Mouse (Mus musculus): ENCODE measurements around the gene Cttnbp2nl. TPM values are rescaled to one million over a fixed set of nuclear protein-coding genes. Genes with fewer than 3 reads are reported as not detected.

The Cttnbp2nl gene
- total RNA-seq, 1 experiment = 13.5 TPM

DNA sequence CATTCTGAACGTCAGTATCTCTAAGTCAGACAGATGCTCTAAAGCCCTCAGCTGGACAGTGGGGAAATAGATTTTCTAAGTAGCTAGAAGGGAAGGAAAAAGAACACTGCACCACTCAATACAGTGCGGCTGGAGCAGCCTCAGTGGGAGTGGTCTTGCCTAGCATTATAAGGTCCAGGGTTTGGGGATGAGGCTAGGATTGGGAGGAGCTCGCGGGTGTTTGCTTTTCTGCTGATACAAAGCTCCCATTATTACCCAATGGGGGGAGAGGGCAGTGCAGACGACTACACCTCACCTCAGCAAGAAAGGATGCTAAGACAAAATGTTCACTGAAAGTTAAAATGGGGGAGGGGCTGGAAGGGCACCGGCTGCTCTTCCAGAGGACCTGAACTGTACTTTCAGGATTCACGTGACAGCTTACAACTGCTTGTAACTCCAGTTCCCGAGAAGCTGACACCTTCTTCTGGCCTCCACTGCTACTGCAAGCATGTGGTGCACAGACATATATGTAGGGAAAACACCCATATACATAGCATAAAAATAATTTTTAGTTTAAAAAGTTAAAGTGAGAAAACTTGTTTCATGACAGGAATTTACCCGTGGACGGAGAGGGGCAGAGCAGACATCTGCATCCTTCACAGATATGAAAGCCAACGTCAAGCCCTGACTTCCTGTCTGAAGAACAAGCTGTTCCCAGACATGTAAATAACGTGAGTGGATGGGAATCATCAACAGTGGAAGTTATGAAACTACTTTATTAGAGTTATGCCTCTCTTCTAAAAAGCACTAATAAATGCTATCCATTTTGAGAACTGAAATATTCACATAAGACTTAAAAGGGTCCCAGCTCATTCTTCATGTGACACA, 32.9 kb downstream of the Cttnbp2nl start:
- TF ChIP-seq ZC3H11A (IDR thresholded peaks at IDR 0.05; ENCODE audit: borderline replicate concordance, low read depth, low read length) (no peak), ZNF384 (IDR thresholded peaks at IDR 0.05; ENCODE audit: low read depth, low read length) (no peak), HCFC1 (IDR thresholded peaks at IDR 0.05; ENCODE audit: borderline replicate concordance, insufficient read depth, low read length) (no peak), CHD2 (IDR thresholded peaks at IDR 0.05; ENCODE audit: low read depth, low read length) (no peak), MAFK (IDR thresholded peaks at IDR 0.05; ENCODE audit: insufficient read depth, low read depth, low read length) (no peak)
- in situ Hi-C loops (cut with MboI; ENCODE audit: low sequenced_read_pairs in 2 of 2, unreplicated experiment in 2 of 2) = no loop called here
- Histone ChIP-seq H3K4me1 (ENCODE audit: control insufficient read depth in 2 of 2, insufficient read depth in 2 of 2, low read length in 2 of 2, poor library complexity in 1 of 2) (peaks cover 0 to 2% of the 10 kb centered on the region in 2 experiments; a peak in 1 of 4 replicates), H3K9me3 (ENCODE audit: control insufficient read depth, insufficient read depth, low read depth, low read length) (no peaks in the 10 kb centered on the region), H3K4me3 (ENCODE audit: insufficient read depth in 1 of 2, low read depth in 1 of 2, low read length in 2 of 2, poor library complexity in 1 of 2, severe bottlenecking in 1 of 2) (no peak overlapping the region), H3K9ac (ENCODE audit: insufficient read depth, low read depth, low read length, poor library complexity, severe bottlenecking) (no peak overlapping the region), H3K27ac (ENCODE audit: insufficient read depth, low read depth, low read length, poor library complexity, severe bottlenecking) (no peak overlapping the region), H3K36me3 (ENCODE audit: control insufficient read depth, insufficient read depth, low read length, poor library complexity, severe bottlenecking) (peaks cover 2% of the 10 kb centered on the region; the same call in 1 of the 2 replicates)
- no peak for DNase-seq (ENCODE audit: low read depth, low spot score)

DNA sequence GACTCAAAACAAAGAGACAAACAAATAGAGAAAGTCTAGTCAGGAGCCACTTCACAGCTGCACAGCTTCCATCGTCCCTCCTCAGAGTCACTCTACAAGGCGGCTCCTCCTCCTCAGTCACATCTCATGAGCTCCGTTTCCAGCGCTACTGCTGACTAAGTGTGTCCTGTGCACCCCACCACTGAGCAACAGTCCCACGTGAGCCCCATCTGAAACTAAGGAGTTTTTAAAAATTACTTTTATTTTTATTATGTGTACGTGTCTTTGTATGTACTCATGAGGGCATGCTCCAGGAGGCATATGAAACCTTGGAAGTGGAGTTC, 34.2 kb downstream of the Cttnbp2nl start:
- in situ Hi-C loops (cut with MboI; ENCODE audit: low sequenced_read_pairs in 2 of 2, unreplicated experiment in 2 of 2) = no loop called here
- TF ChIP-seq HCFC1 (IDR thresholded peaks at IDR 0.05; ENCODE audit: borderline replicate concordance, insufficient read depth, low read length) (no peak), ZC3H11A (IDR thresholded peaks at IDR 0.05; ENCODE audit: borderline replicate concordance, low read depth, low read length) (no peak), MAFK (IDR thresholded peaks at IDR 0.05; ENCODE audit: insufficient read depth, low read depth, low read length) (no peak), ZNF384 (IDR thresholded peaks at IDR 0.05; ENCODE audit: low read depth, low read length) (no peak), CHD2 (IDR thresholded peaks at IDR 0.05; ENCODE audit: low read depth, low read length) (no peak)
- Histone ChIP-seq H3K4me1 (ENCODE audit: control insufficient read depth in 2 of 2, insufficient read depth in 2 of 2, low read length in 2 of 2, poor library complexity in 1 of 2) (peaks cover 0 to 2% of the 10 kb centered on the region in 2 experiments; a peak in 1 of 4 replicates), H3K36me3 (ENCODE audit: control insufficient read depth, insufficient read depth, low read length, poor library complexity, severe bottlenecking) (peaks cover 2% of the 10 kb centered on the region; the same call in 1 of the 2 replicates), H3K27ac (ENCODE audit: insufficient read depth, low read depth, low read length, poor library complexity, severe bottlenecking) (no peak overlapping the region), H3K9ac (ENCODE audit: insufficient read depth, low read depth, low read length, poor library complexity, severe bottlenecking) (no peak overlapping the region), H3K4me3 (ENCODE audit: insufficient read depth in 1 of 2, low read depth in 1 of 2, low read length in 2 of 2, poor library complexity in 1 of 2, severe bottlenecking in 1 of 2) (no peak overlapping the region), H3K9me3 (ENCODE audit: control insufficient read depth, insufficient read depth, low read depth, low read length) (no peaks in the 10 kb centered on the region)
- DNase-seq (ENCODE audit: low read depth, low spot score) = no peak

DNA sequence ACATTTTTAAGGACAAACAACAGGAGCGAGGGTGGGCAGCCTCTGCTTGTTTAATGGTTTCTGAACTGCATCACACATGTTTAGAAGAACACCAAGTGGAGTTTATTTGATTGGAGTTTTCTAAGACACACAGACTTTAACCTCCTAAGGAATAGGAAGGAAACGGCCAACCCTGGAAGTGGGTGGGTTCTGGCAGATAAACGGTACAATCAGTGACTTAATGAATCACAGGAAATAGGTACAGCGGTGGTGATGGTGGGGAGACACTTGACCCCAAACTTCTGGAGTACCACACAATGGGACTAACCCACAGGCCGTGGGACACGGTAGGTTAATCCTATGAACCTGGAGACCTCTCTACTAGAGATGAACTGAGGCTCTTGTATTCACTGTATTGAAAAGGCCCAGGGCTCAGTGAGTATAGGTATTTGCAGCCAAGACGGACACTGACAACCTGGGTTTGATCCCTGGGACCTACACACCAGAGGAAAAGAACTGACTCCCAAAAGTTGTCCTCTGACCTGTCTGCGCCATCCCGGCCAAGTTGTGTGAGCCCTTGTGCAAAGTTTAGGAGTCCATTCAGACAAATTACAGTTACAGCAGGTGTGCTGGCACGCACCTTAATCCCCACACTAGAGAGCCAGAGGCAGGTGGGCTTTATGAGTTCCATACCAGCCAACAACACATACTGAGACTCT, 34.7 kb downstream of the Cttnbp2nl start:
- peaks cover 2% of the 10 kb centered on the region; the same call in 1 of the 2 replicates for H3K36me3 ChIP-seq (ENCODE audit: control insufficient read depth, insufficient read depth, low read length, poor library complexity, severe bottlenecking)
- no peak overlapping the region for H3K9ac ChIP-seq (ENCODE audit: insufficient read depth, low read depth, low read length, poor library complexity, severe bottlenecking)
- DNase-seq (ENCODE audit: low read depth, low spot score) = no peak
- in situ Hi-C loops (cut with MboI; ENCODE audit: low sequenced_read_pairs in 2 of 2, unreplicated experiment in 2 of 2) = no loop called here
- no peaks in the 10 kb centered on the region for H3K9me3 ChIP-seq (ENCODE audit: control insufficient read depth, insufficient read depth, low read depth, low read length)
- H3K4me3 ChIP-seq (ENCODE audit: insufficient read depth in 1 of 2, low read depth in 1 of 2, low read length in 2 of 2, poor library complexity in 1 of 2, severe bottlenecking in 1 of 2) = no peak overlapping the region
- H3K4me1 ChIP-seq (ENCODE audit: control insufficient read depth in 2 of 2, insufficient read depth in 2 of 2, low read length in 2 of 2, poor library complexity in 1 of 2) = peaks cover 0 to 2% of the 10 kb centered on the region in 2 experiments; a peak in 1 of 4 replicates
- no peak overlapping the region for H3K27ac ChIP-seq (ENCODE audit: insufficient read depth, low read depth, low read length, poor library complexity, severe bottlenecking)
- no peak for TF ChIP-seq MAFK (IDR thresholded peaks at IDR 0.05; ENCODE audit: insufficient read depth, low read depth, low read length)
- TF ChIP-seq CHD2 (IDR thresholded peaks at IDR 0.05; ENCODE audit: low read depth, low read length) = no peak
- no peak for TF ChIP-seq ZC3H11A (IDR thresholded peaks at IDR 0.05; ENCODE audit: borderline replicate concordance, low read depth, low read length)
- TF ChIP-seq HCFC1 (IDR thresholded peaks at IDR 0.05; ENCODE audit: borderline replicate concordance, insufficient read depth, low read length) = no peak
- no peak for TF ChIP-seq ZNF384 (IDR thresholded peaks at IDR 0.05; ENCODE audit: low read depth, low read length)

DNA sequence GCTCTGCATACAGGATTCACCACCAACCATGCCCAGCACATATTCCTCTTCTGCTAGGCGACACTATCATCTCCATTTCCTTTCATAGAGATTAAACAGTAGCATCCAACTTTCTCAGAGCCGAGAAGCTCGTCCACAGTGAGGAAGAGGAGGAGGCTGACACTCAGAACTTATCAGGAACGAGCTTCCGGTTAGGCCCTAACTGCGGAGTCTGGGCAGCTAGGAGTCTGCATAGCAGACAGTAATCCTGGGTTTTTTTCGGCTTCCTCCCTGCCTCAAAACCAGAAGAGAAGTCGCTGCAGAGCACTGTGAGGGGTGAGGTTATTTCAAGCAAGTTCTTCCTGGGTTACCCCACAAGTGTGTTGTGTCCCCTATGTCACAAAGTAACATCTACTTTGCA, 35.6 kb downstream of the Cttnbp2nl start:
- Histone ChIP-seq H3K4me3 (ENCODE audit: insufficient read depth in 1 of 2, low read depth in 1 of 2, low read length in 2 of 2, poor library complexity in 1 of 2, severe bottlenecking in 1 of 2) (no peak overlapping the region), H3K27ac (ENCODE audit: insufficient read depth, low read depth, low read length, poor library complexity, severe bottlenecking) (no peak overlapping the region), H3K4me1 (ENCODE audit: control insufficient read depth in 2 of 2, insufficient read depth in 2 of 2, low read length in 2 of 2, poor library complexity in 1 of 2) (peaks cover 0 to 2% of the 10 kb centered on the region in 2 experiments; a peak in 1 of 4 replicates), H3K36me3 (ENCODE audit: control insufficient read depth, insufficient read depth, low read length, poor library complexity, severe bottlenecking) (peaks cover 2% of the 10 kb centered on the region; the same call in 1 of the 2 replicates), H3K9me3 (ENCODE audit: control insufficient read depth, insufficient read depth, low read depth, low read length) (no peaks in the 10 kb centered on the region), H3K9ac (ENCODE audit: insufficient read depth, low read depth, low read length, poor library complexity, severe bottlenecking) (no peak overlapping the region)
- in situ Hi-C loops (cut with MboI; ENCODE audit: low sequenced_read_pairs in 2 of 2, unreplicated experiment in 2 of 2) = no loop called here
- TF ChIP-seq ZNF384 (IDR thresholded peaks at IDR 0.05; ENCODE audit: low read depth, low read length) = no peak
- no peak for TF ChIP-seq MAFK (IDR thresholded peaks at IDR 0.05; ENCODE audit: insufficient read depth, low read depth, low read length)
- no peak for TF ChIP-seq HCFC1 (IDR thresholded peaks at IDR 0.05; ENCODE audit: borderline replicate concordance, insufficient read depth, low read length)
- no peak for TF ChIP-seq ZC3H11A (IDR thresholded peaks at IDR 0.05; ENCODE audit: borderline replicate concordance, low read depth, low read length)
- TF ChIP-seq CHD2 (IDR thresholded peaks at IDR 0.05; ENCODE audit: low read depth, low read length) = no peak
- DNase-seq (ENCODE audit: low read depth, low spot score) = no peak

Data from ES-E14 (cell line).